Mouse (Mus musculus) heart, postnatal 10 days (tissue): ENCODE data around the gene Prdm15. TPM values are rescaled to one million over a fixed set of nuclear protein-coding genes. Genes with fewer than 3 reads are reported as not detected.

Experiments
- DNase-seq, 2 experiments: peaks; one replicate each; pipeline ENCODE4 v3.0.0; 2021
- intact Hi-C: fragments of 180-260 bp; cut with DNase I; formaldehyde crosslinking; loops from one replicate; pipeline ENCODE4 v1.15.1; 2025
- microRNA-seq, 2 experiments: library from miRNA; unstranded; fragments of <30 nt; microRNA quantifications; one replicate each; pipeline ENCODE4 v1.2.0; 2022
- total RNA-seq, 2 experiments: library from RNA; stranded (reverse); gene quantifications; 2 replicates each; pipeline ENCODE4 v1.2.3; 2021

Prdm15 gene
- total RNA-seq, 2 experiments from 2014 or later = 6.7 to 6.8 TPM

DNA sequence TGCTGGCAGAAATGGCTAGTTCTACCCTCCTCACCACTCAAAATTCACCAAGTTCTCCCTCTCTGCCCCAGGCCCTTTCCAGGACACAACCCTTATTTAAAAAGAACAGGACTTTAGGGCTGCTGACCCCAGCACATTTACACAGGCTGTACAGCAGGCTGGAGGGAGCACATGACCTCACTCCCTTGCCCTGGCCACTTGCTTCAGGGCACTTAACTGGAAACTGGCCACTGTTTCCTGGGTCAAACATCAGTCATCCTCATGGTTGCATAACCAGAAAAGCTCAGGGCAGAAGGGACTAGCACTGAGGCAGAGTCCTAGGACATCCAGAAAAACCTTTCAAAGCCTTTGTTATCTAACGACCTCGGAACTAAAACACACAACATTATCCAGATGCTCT is 93.4 kb downstream of the Prdm15 start:
- intact Hi-C loops = no loop called here

GRCm38 (mm10) chr16:97756460-97756859 is 95.2 kb downstream of the Prdm15 start:
- no peak for DNase-seq
- intact Hi-C loops = no loop called here

More for the DNA sequence above, 93.4 kb downstream of the Prdm15 start:
- no peak for DNase-seq

DNA sequence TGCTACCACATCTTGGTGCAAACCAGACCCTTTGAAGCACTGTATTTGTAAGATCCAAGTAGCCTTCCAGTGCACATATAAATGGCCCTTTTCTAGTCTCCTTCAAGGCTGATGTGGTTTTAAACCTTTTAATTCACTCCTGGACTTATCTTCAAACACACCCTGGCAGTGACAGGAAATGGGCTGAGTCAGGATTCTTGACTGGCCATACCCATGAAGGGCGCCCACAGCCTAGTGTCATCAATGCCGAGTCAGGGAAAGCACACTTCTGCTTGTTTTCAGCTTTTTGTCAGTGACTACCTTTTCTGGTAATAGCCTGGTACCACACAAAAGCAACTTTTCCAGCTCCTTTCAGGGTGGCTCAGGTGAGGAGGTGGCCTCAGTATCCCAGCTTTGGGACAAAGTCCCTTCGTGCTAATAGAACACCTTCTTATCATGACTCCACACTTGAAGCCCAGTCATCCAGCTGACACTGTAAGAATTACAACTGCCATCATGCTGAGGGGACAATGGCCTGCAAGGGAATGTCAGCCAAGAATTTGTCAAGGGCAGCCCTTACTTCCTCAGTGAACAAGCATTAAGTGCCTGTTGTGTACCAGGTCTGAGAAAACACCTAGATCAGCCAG is 99.2 kb downstream of the Prdm15 start:
- intact Hi-C loops = no loop called here
- no peak for DNase-seq

DNA sequence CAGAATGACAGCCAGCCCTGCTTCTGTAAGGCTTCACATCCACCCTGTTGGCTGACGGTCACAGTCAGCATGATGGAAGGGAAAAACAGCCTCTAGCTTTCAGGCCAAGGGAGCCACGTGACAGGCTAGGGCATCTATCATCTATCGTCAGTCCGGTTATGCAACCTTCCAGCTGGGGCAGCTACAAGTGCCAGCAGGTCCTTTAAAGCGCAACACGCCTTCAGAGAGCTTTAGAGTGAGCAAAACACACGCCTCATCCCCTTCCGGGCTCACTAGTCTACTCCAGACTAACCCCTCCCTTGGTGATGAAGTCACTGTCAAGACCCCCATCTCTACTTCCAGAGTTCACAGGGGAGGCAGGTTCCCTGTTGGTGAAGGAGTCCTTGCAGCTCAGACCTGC is 99.8 kb downstream of the Prdm15 start:
- intact Hi-C loops = no loop called here
- peak; percentile 68 to 75 for DNase-seq

- no peak for DNase-seq
- intact Hi-C loops = no loop called here
Observed at GRCm38 (mm10) chr16:97748421-97748820, 103.2 kb downstream of the Prdm15 start.

Small RNA genes within 50 kb of the gene (microRNA-seq; reads per million reads assigned to microRNA genes)
- 0 to 0.70 reads per million in 2 experiments for gene Mir6964

Other genes starting within 250 kb of the Prdm15 start
- not detected for gene Tmprss2, start 240.7 kb downstream of the Prdm15 start, total RNA-seq
- gene Ripk4, start 88.1 kb downstream of the Prdm15 start, total RNA-seq = under 1 TPM; 0.24 to 0.40 TPM
- 10 to 100 TPM; 23.4 to 26.6 TPM for gene C2cd2, start 110.7 kb upstream of the Prdm15 start, total RNA-seq
- 10 to 100 TPM; 12.2 to 12.4 TPM for gene Zbtb21, start 110.8 kb upstream of the Prdm15 start, total RNA-seq
- gene B230307C23Rik, start 145.5 kb upstream of the Prdm15 start, total RNA-seq = 1 to 10 TPM; 7.9 to 9.0 TPM
- gene A630089N07Rik, start 230.6 kb upstream of the Prdm15 start, total RNA-seq = 1 to 10 TPM; 2.9 to 3.8 TPM